Mouse (Mus musculus) fat pad, adult 2 months (tissue): ENCODE results near the gene Fam198b.
A peak's percentile ranks its signal among the peaks of the same experiment; 100 is the strongest.

ENCODE experiments used
- DNase-seq: peaks from one replicate; pipeline ENCODE4 v3.0.0-alpha.2; 2011; ENCODE audit warnings: low read depth, low spot score; ENCODE audit errors: extremely low read depth

Gene Fam198b

DNA sequence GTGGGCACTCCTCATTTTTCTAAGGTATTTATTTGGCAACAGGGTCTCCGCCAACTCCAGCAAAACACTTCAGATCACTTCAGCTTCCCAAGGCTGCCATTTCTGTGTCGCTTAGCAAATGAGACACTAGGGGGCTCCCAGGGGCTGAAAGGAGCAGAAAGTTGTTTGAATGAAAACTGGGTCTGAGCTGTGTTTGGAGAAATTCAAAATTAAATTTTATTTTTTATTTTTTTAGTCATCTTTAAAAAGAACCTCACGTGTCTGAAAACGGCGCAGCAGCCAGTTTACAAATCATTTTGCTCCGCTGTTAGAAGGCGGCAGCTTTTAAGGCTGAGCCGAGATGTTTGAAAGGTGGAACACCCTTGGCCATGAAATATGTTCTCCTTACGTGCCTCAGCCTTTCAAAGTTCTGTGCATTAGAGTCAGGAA is 442 bp downstream of the Fam198b start:
- DNase-seq: no peak

DNA sequence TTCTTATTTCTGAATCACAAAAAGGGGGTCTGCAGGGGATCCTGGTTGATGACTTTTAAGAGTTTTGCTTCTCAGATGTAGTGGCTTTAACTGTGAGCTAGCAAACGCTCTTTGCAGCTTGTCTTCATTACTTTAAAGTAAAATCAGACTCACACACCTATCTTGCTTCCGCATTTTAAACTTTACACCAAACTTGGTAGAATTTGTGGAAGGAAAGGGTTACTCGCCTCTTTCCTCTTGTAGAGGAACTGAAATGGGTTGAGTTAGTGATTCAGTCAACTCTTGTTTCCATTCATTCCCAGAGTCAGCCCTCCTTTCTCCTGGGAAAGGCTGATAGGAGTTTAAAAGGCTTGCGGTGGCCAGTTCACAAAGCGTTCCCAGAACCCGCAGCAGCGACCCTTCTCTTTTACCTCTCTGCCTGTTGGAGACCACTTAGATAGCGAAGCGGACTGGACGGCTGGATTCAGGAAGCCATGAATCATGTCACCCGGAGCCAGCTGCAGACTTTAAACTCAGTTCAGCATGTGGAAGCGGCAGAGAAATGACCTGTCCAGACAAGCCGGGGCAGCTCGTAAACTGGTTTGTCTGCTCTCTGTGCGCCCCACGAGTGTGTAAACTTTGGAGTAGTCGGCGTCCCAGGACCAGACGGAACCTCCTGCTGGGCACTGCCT is 1.5 kb downstream of the Fam198b start:
- DNase-seq: no peak

GRCm38 (mm10) chr3:79886357-79887091 is 2.2 kb downstream of the Fam198b start:
- no peak for DNase-seq

- DNase-seq: no peak
These were observed 3.0 kb downstream of the Fam198b start for GRCm38 (mm10) chr3:79887161-79887855.

DNA sequence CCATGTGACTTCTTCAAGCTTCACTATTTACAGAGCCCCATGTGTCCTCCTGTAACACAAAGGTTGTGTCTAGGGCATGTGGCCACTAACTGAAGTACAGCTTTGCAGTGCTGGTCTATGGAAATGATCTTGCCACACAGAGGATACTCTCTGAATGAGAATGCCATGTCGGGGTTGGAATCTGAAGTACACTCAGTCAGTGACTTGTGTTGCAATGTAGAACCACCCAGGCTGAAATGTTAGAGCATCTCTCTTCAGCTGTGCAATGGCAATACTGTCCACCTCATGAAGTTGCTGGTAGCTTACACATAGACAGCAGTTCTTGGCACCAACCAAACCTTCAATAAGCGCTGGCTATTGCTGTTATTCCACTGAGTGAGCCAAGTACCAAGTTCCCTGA is 3.6 kb downstream of the Fam198b start:
- DNase-seq: no peak

- DNase-seq: peak; percentile 87
These were observed 13.4 kb downstream of the Fam198b start for GRCm38 (mm10) chr3:79897534-79898370.

GRCm38 (mm10) chr3:79898514-79898913 is 14.2 kb downstream of the Fam198b start:
- no peak for DNase-seq

GRCm38 (mm10) chr3:79899906-79900305 is 15.6 kb downstream of the Fam198b start:
- no peak for DNase-seq

- no peak for DNase-seq
These were observed 16.2 kb downstream of the Fam198b start for GRCm38 (mm10) chr3:79900502-79900901.

DNA sequence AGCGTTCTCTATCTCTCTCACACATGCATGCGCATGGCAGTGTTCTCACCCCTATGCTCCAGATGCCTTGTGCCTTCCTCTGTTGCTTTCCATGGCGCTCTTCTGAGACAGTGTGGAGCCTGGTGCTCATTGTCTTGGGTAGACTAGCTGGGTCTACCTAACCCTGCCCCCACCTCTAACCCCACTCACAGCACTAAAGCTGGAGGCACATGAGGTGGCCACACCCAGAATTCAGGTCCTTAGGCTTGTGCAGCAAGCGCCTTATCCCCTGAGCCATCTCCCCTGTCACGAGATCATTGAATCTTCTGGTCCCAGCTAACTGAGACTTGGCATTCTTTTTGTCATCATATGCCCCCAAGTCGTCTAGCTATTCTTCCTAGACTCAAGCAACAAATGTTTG is 17.0 kb downstream of the Fam198b start:
- no peak for DNase-seq

GRCm38 (mm10) chr3:79901734-79902133 is 17.4 kb downstream of the Fam198b start:
- DNase-seq: no peak

GRCm38 (mm10) chr3:79903803-79904202 is 19.5 kb downstream of the Fam198b start:
- no peak for DNase-seq

- DNase-seq: no peak
These were observed 20.0 kb downstream of the Fam198b start for GRCm38 (mm10) chr3:79904238-79904757.

DNA sequence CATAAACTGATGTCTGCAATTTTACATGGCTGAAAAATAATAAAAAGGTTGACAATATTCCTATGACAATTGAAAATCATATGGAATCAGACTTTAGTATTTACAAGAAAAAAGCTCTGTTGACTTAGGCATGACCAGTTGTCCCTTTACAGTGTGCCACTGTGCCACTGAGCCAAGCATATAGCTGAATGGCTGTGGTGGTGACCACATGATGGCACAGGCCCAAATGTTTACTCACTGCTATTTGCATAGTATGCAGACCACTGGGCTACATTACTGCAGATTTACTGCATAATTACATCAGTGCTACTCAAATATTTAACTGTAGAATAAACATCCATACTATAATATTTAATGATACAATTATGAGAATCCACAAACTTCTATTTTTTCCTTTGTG is 21.1 kb downstream of the Fam198b start:
- no peak for DNase-seq

DNA sequence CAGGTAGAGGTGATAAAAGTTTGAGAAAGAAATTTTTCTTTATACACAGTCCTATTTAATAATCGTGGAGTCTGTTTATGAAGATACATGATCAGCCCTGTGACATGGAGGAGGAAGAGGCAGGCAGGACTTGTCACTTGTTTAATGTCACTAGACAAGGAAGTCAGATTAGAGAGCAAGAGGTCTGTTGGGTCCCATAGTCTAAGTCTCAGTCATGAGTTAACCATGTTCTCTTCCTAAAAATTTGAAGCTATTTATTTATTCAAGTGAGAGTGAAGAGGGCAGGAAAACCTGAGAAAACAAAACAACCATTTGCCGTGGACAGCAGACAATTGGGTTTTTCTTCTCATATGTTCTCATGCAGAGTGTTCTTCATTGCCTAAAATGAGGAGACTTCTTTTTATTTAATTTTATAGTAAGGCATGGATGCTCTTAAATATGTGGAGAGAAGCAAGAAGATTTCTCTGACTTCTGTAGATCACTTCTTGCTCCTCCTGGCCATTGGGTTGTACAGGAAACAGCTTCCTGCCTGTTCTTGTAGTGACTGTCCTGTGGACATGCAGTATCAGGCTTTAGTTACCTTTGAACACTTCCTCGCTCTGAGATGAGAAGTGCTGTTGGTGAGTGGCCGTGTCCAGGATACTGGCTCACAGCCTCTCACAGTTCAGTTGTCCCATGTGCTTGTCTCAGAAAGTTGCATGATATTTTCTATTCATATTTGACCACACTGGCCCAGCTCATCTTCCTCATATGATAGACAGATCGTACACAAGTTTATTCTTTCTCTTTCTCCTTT is 22.1 kb downstream of the Fam198b start:
- DNase-seq: no peak

GRCm38 (mm10) chr3:79907223-79907622 is 22.9 kb downstream of the Fam198b start:
- no peak for DNase-seq

DNA sequence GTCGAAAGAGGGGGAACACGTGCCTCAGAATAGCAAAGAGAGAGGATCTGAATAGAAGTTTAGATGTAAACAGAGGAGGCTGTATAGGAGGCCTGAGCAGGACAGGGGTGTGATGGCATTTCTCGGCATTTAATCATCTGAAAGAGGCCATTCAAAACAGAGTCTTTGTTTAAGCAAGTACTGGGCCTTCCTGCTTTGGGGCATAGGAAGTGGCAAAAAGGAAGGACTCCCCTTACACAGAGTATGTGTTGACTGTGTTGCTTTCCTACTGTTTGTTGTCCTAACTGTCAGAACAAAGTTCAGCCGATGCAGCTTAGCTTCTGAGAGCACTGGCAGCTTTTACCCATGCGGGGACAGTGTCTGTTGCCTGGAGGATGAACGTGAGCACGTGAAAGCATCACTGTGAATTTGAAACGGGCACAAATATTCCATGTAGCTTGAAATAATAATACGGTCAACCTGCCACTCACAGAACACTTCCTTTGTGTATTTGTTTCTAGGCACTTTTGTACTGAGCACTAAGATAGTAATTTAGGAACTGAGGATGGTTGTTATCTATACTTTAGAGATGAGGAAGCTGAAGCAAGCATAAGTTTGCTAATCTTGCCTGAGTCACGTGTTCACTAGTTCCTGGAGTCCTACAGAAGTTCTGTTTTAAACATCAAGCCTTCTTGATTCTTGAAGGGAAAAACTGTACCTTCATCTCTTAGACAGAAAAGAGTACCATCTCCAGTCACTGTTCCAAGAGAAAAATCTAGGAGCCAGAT is 26.2 kb downstream of the Fam198b start:
- no peak for DNase-seq

DNA sequence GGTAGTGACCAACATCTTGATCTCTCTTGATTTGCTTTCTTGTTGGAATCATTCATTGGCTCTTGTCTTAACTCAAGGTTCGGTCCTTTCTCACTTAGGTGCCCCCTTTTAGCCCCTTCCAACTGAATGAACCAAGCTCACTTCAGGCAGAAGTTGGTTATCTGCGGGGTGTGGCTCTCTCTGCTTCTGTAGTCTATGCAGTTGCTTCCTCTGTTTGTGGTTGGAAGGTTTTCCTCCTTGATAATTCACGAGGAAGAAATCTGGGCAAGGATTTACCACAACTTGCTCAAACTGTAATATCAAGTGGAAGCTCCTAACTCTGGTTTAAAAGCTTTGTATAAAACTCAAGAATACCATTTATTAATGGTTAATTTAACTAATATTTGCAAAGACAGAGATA is 26.8 kb downstream of the Fam198b start:
- DNase-seq: no peak

- no peak for DNase-seq
These were observed 29.7 kb downstream of the Fam198b start for GRCm38 (mm10) chr3:79914012-79914411.
